Mouse (Mus musculus) G1E (cell line): Measurements from ENCODE around the gene Cacna1c.

Experiments
- CTCF ChIP-seq: IDR thresholded peaks from 2 replicates; pipeline ENCODE4 v1.5.1; 2012; ENCODE audit warnings: low read depth, low read length, inconsistent platforms, mixed read lengths
- GATA1 ChIP-seq: IDR thresholded peaks from 2 replicates; pipeline ENCODE4 v1.6.1; 2012; ENCODE audit warnings: borderline replicate concordance, low read length, inconsistent platforms, mixed read lengths
- GATA2 ChIP-seq: IDR thresholded peaks from 2 replicates; pipeline ENCODE4 v1.6.1; 2012; ENCODE audit warnings: low read depth, low read length, inconsistent platforms, borderline replicate concordance
- POLR2AphosphoS5 ChIP-seq: IDR thresholded peaks from 2 replicates; pipeline ENCODE4 v1.6.1; 2012; ENCODE audit warnings: low read depth, low read length, inconsistent platforms; ENCODE audit not compliant: insufficient replicate concordance
- TAL1 ChIP-seq: conservative IDR thresholded peaks from 2 replicates; pipeline ENCODE4 v1.6.1; 2012; ENCODE audit warnings: low read depth, low read length, inconsistent platforms, mixed read lengths

DNA sequence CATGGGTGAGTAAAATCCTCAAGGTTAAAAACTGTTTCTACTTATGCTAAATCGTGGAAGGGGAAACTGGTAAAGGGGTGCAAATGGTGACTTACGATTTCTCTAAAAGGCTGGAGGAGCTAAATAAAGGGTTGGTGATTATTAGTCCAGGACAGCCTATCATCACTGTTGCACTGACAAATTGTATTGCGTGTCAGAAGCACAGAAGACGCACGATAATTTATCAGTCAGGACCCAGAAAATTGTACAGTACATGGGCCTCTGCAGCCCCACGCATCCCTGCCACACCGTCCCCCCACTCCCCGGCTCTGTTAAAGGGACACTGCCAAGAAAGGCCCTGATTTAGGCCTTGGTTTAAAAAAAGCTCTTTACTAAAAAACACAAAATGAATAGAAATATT lies 352.7 kb downstream of the Cacna1c start:
- TF ChIP-seq CTCF, result no peak
- no peak for TF ChIP-seq GATA1
- TF ChIP-seq POLR2AphosphoS5, result no peak
- TF ChIP-seq GATA2, result no peak
- no peak for TF ChIP-seq TAL1
